Mouse (Mus musculus): ENCODE measurements around the gene Wrnip1. TPM values are rescaled to one million over a fixed set of nuclear protein-coding genes. Genes with fewer than 3 reads are reported as not detected.

Wrnip1 gene
- polyA plus RNA-seq (2012; rRNA removed): 25.5 and 27.6 TPM in 2 replicates

GRCm38 (mm10) chr13:32801693-32802221 lies at the start of gene Wrnip1:
Wrnip1 (plus strand) TSS chr13:32802038.
- H3K4me3 ChIP-seq (ENCODE audit: insufficient read depth, low read depth, low read length): peak within 1 kb of the TSS; percentile 76
- peaks cover 1% of the 10 kb centered on the region; the same call in 1 of the 2 replicates for H3K36me3 ChIP-seq (ENCODE audit: control insufficient read depth, insufficient read depth, low read length)
- peak within 1 kb of the TSS; percentile 32 for H3K27ac ChIP-seq (ENCODE audit: insufficient read depth, low read depth, low read length)
- peak; percentile 99 for DNase-seq
- WGBS: under 1% methylated on average over 51 of the region's 51 CpGs
- peak; percentile 7 for TF ChIP-seq POLR2A (IDR thresholded peaks at IDR 0.05; ENCODE audit: low read depth, low read length)
- 0 out of 2 replicates have a peak, but pooled peaks have one; percentile 19 for TF ChIP-seq CTCF (conservative IDR thresholded peaks at IDR 0.05; ENCODE audit: insufficient read depth, insufficient read length, low read depth, low read length)
- no peaks in the 10 kb centered on the region for H3K27me3 ChIP-seq (replicated peaks; ENCODE audit: control insufficient read depth, insufficient read depth, low read length)
- H3K4me1 ChIP-seq (ENCODE audit: control insufficient read depth, insufficient read depth, low read length): no peaks in the 10 kb centered on the region

DNA sequence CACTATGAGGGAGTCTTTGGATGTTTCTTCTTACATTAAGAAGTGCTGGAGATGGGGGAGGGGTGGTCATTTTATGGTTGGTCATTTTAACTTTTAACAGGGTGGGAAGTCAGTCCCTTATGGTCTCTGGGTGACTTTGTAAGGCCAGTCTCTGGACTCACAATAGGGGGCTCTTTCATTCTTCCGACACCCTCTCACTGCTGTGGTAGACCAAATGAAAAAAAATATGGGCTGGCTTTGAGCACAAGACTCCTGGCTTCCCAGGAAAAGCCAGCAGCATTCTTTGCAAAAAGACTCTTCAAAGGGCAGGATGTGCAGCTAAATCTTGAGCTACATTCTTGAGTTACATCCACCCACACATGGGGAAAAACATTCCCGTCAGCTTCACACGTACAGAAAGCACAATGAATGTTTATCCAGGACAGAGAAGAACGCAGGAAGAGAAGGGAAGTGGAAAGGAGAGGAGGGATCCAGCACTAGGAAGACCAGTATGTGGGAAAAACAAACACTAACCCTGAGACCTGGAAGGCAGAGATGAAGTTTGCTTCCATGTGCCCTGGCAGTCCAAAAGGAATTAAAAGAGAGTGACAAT lies 49.7 kb upstream of the Wrnip1 start:
- no peaks in the 10 kb centered on the region for H3K27me3 ChIP-seq (replicated peaks; ENCODE audit: control insufficient read depth, insufficient read depth, low read length)
- H3K4me3 ChIP-seq (ENCODE audit: insufficient read depth, low read depth, low read length): no peak overlapping the region
- 25% methylated on average over 4 of the region's 4 CpGs for WGBS
- DNase-seq: no peak
- no peak for TF ChIP-seq POLR2A (IDR thresholded peaks at IDR 0.05; ENCODE audit: low read depth, low read length)
- TF ChIP-seq CTCF (conservative IDR thresholded peaks at IDR 0.05; ENCODE audit: insufficient read depth, insufficient read length, low read depth, low read length): no peak
- H3K36me3 ChIP-seq (ENCODE audit: control insufficient read depth, insufficient read depth, low read length): no peaks in the 10 kb centered on the region
- no peaks in the 10 kb centered on the region for H3K4me1 ChIP-seq (ENCODE audit: control insufficient read depth, insufficient read depth, low read length)
- no peak overlapping the region for H3K27ac ChIP-seq (ENCODE audit: insufficient read depth, low read depth, low read length)

GRCm38 (mm10) chr13:32759036-32759435 lies 42.8 kb upstream of the Wrnip1 start:
- H3K27ac ChIP-seq (ENCODE audit: insufficient read depth, low read depth, low read length): no peak overlapping the region
- 57% methylated on average over 4 of the region's 4 CpGs for WGBS
- TF ChIP-seq POLR2A (IDR thresholded peaks at IDR 0.05; ENCODE audit: low read depth, low read length) (no peak), CTCF (conservative IDR thresholded peaks at IDR 0.05; ENCODE audit: insufficient read depth, insufficient read length, low read depth, low read length) (no peak)

GRCm38 (mm10) chr13:32760795-32761194 lies 41.0 kb upstream of the Wrnip1 start:
- TF ChIP-seq POLR2A (IDR thresholded peaks at IDR 0.05; ENCODE audit: low read depth, low read length) (no peak), CTCF (conservative IDR thresholded peaks at IDR 0.05; ENCODE audit: insufficient read depth, insufficient read length, low read depth, low read length) (no peak)
- no peak for DNase-seq
- Histone ChIP-seq H3K27me3 (replicated peaks; ENCODE audit: control insufficient read depth, insufficient read depth, low read length) (no peaks in the 10 kb centered on the region), H3K4me1 (ENCODE audit: control insufficient read depth, insufficient read depth, low read length) (no peaks in the 10 kb centered on the region), H3K4me3 (ENCODE audit: insufficient read depth, low read depth, low read length) (no peak overlapping the region), H3K27ac (ENCODE audit: insufficient read depth, low read depth, low read length) (no peak overlapping the region), H3K36me3 (ENCODE audit: control insufficient read depth, insufficient read depth, low read length) (no peaks in the 10 kb centered on the region)
- WGBS: 78% methylated on average over 2 of the region's 2 CpGs

More at GRCm38 (mm10) chr13:32759036-32759435, 42.8 kb upstream of the Wrnip1 start:
- H3K36me3 ChIP-seq (ENCODE audit: control insufficient read depth, insufficient read depth, low read length): no peaks in the 10 kb centered on the region
- no peak overlapping the region for H3K4me3 ChIP-seq (ENCODE audit: insufficient read depth, low read depth, low read length)
- no peaks in the 10 kb centered on the region for H3K27me3 ChIP-seq (replicated peaks; ENCODE audit: control insufficient read depth, insufficient read depth, low read length)
- no peaks in the 10 kb centered on the region for H3K4me1 ChIP-seq (ENCODE audit: control insufficient read depth, insufficient read depth, low read length)
- no peak for DNase-seq

DNA sequence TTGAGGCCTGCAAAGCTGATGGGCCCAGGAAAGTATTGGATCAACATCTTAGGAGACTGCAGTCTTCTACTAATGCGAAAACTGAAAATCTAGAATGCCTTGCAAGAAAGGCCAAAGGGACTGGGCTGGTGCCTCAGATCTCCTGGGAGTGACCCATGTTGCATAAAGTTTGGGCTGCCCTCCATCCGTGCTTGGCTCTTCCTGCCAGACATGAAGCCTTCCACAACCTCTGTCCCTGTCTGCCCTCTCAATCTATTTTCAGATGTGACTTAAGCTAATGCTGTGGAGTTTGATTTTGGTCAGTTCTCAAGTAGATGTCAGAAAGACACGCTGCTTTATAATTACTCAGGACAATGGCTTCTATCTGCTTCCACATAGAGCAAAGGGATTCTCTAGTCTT lies 38.7 kb upstream of the Wrnip1 start:
- H3K36me3 ChIP-seq (ENCODE audit: control insufficient read depth, insufficient read depth, low read length): no peaks in the 10 kb centered on the region

GRCm38 (mm10) chr13:32764448-32764847 lies 37.4 kb upstream of the Wrnip1 start:
- H3K27ac ChIP-seq (ENCODE audit: insufficient read depth, low read depth, low read length): no peak overlapping the region
- WGBS: 42% methylated on average over 7 of the region's 7 CpGs
- DNase-seq: no peak
- no peaks in the 10 kb centered on the region for H3K27me3 ChIP-seq (replicated peaks; ENCODE audit: control insufficient read depth, insufficient read depth, low read length)
- H3K4me3 ChIP-seq (ENCODE audit: insufficient read depth, low read depth, low read length): no peak overlapping the region
- TF ChIP-seq POLR2A (IDR thresholded peaks at IDR 0.05; ENCODE audit: low read depth, low read length) (no peak), CTCF (conservative IDR thresholded peaks at IDR 0.05; ENCODE audit: insufficient read depth, insufficient read length, low read depth, low read length) (no peak)
- no peaks in the 10 kb centered on the region for H3K4me1 ChIP-seq (ENCODE audit: control insufficient read depth, insufficient read depth, low read length)
- no peaks in the 10 kb centered on the region for H3K36me3 ChIP-seq (ENCODE audit: control insufficient read depth, insufficient read depth, low read length)

More for the DNA sequence above, 38.7 kb upstream of the Wrnip1 start:
- H3K27ac ChIP-seq (ENCODE audit: insufficient read depth, low read depth, low read length): no peak overlapping the region
- no peaks in the 10 kb centered on the region for H3K4me1 ChIP-seq (ENCODE audit: control insufficient read depth, insufficient read depth, low read length)
- DNase-seq: peak; percentile 8
- H3K27me3 ChIP-seq (replicated peaks; ENCODE audit: control insufficient read depth, insufficient read depth, low read length): no peaks in the 10 kb centered on the region
- TF ChIP-seq CTCF (conservative IDR thresholded peaks at IDR 0.05; ENCODE audit: insufficient read depth, insufficient read length, low read depth, low read length) (no peak), POLR2A (IDR thresholded peaks at IDR 0.05; ENCODE audit: low read depth, low read length) (no peak)
- no peak overlapping the region for H3K4me3 ChIP-seq (ENCODE audit: insufficient read depth, low read depth, low read length)
- WGBS: 68% methylated on average over 3 of the region's 3 CpGs

DNA sequence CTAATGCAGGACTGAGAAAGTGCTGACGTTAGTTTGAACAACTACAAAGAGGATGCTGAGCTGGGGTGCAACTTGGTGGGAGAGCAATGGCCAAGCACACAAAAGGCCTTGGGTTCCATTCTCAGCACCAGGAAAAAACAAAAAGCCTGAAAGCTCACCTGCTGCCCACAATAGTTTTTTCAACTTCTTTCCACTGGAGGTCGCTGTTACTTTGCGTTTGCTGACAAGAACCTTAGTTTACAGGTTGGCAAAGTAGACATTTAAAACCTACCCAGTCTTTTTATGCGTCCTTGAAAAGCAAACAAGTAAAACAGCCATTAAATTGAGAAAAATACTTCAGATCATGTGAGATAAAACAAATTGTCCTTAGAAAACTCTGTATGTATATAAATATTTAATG lies 33.7 kb upstream of the Wrnip1 start:
- DNase-seq: peak; percentile 71
- no peak for TF ChIP-seq POLR2A (IDR thresholded peaks at IDR 0.05; ENCODE audit: low read depth, low read length)
- TF ChIP-seq CTCF (conservative IDR thresholded peaks at IDR 0.05; ENCODE audit: insufficient read depth, insufficient read length, low read depth, low read length): peak; percentile 30; the same call in 1 of the 2 replicates
- Histone ChIP-seq H3K27ac (ENCODE audit: insufficient read depth, low read depth, low read length) (no peak overlapping the region), H3K4me3 (ENCODE audit: insufficient read depth, low read depth, low read length) (no peak overlapping the region), H3K27me3 (replicated peaks; ENCODE audit: control insufficient read depth, insufficient read depth, low read length) (no peaks in the 10 kb centered on the region), H3K4me1 (ENCODE audit: control insufficient read depth, insufficient read depth, low read length) (no peaks in the 10 kb centered on the region), H3K36me3 (ENCODE audit: control insufficient read depth, insufficient read depth, low read length) (no peaks in the 10 kb centered on the region)
- 12% methylated on average over 4 of the region's 4 CpGs for WGBS

Data from kidney, adult 2 months (tissue).